Mouse (Mus musculus): ENCODE measurements at regions not wholly inside any gene's neighbourhood (a gene's known extent, or its start where the extent isn't known, plus 50 kb on each side); places are given as distances from the start of the nearest gene placed in this dataset.

- Histone ChIP-seq H3K4me1 (ENCODE audit: control insufficient read depth in 2 of 2, insufficient read depth in 2 of 2, low read length in 2 of 2, poor library complexity in 1 of 2) (no peaks in the 10 kb centered on the region), H3K9me3 (ENCODE audit: control insufficient read depth, insufficient read depth, low read depth, low read length) (no peaks in the 10 kb centered on the region), H3K27ac (ENCODE audit: insufficient read depth, low read depth, low read length, poor library complexity, severe bottlenecking) (no peak overlapping the region), H3K9ac (ENCODE audit: insufficient read depth, low read depth, low read length, poor library complexity, severe bottlenecking) (no peak overlapping the region), H3K36me3 (ENCODE audit: control insufficient read depth, insufficient read depth, low read length, poor library complexity, severe bottlenecking) (no peaks in the 10 kb centered on the region), H3K4me3 (ENCODE audit: insufficient read depth in 1 of 2, low read depth in 1 of 2, low read length in 2 of 2, poor library complexity in 1 of 2, severe bottlenecking in 1 of 2) (no peak overlapping the region)
- DNase-seq (ENCODE audit: low read depth, low spot score), result peak; percentile 43
- in situ Hi-C loops (cut with MboI; ENCODE audit: low sequenced_read_pairs in 2 of 2, unreplicated experiment in 2 of 2), result no loop called here
- 0 out of 2 replicates have a peak, but pooled peaks have one; percentile 6 for TF ChIP-seq ZC3H11A (IDR thresholded peaks at IDR 0.05; ENCODE audit: borderline replicate concordance, low read depth, low read length)
- TF ChIP-seq MAFK (IDR thresholded peaks at IDR 0.05; ENCODE audit: insufficient read depth, low read depth, low read length), result no peak
Measured at GRCm38 (mm10) chr11:45794361-45794981, 57.4 kb upstream of the Clint1 start.

GRCm38 (mm10) chr11:45795322-45795721 lies 56.5 kb upstream of the Clint1 start:
- Histone ChIP-seq H3K27ac (ENCODE audit: insufficient read depth, low read depth, low read length, poor library complexity, severe bottlenecking) (no peak overlapping the region), H3K36me3 (ENCODE audit: control insufficient read depth, insufficient read depth, low read length, poor library complexity, severe bottlenecking) (no peaks in the 10 kb centered on the region), H3K9ac (ENCODE audit: insufficient read depth, low read depth, low read length, poor library complexity, severe bottlenecking) (no peak overlapping the region), H3K4me1 (ENCODE audit: control insufficient read depth in 2 of 2, insufficient read depth in 2 of 2, low read length in 2 of 2, poor library complexity in 1 of 2) (peaks cover 2% of the 10 kb centered on the region in 2 experiments; a peak in 2 of 4 replicates), H3K4me3 (ENCODE audit: insufficient read depth in 1 of 2, low read depth in 1 of 2, low read length in 2 of 2, poor library complexity in 1 of 2, severe bottlenecking in 1 of 2) (no peak overlapping the region), H3K9me3 (ENCODE audit: control insufficient read depth, insufficient read depth, low read depth, low read length) (no peaks in the 10 kb centered on the region)
- in situ Hi-C loops (cut with MboI; ENCODE audit: low sequenced_read_pairs in 2 of 2, unreplicated experiment in 2 of 2), result no loop called here
- DNase-seq (ENCODE audit: low read depth, low spot score), result peak; percentile 8
- no peak for TF ChIP-seq ZC3H11A (IDR thresholded peaks at IDR 0.05; ENCODE audit: borderline replicate concordance, low read depth, low read length)
- no peak for TF ChIP-seq ZNF384 (IDR thresholded peaks at IDR 0.05; ENCODE audit: low read depth, low read length)
- TF ChIP-seq CHD2 (IDR thresholded peaks at IDR 0.05; ENCODE audit: low read depth, low read length), result no peak
- no peak for TF ChIP-seq MAFK (IDR thresholded peaks at IDR 0.05; ENCODE audit: insufficient read depth, low read depth, low read length)
- TF ChIP-seq HCFC1 (IDR thresholded peaks at IDR 0.05; ENCODE audit: borderline replicate concordance, insufficient read depth, low read length), result no peak

- H3K4me1 ChIP-seq (ENCODE audit: control insufficient read depth in 2 of 2, insufficient read depth in 2 of 2, low read length in 2 of 2, poor library complexity in 1 of 2), result peaks cover 2% of the 10 kb centered on the region in 2 experiments; a peak in 2 of 4 replicates
- in situ Hi-C loops (cut with MboI; ENCODE audit: low sequenced_read_pairs in 2 of 2, unreplicated experiment in 2 of 2), result no loop called here
- TF ChIP-seq ZC3H11A (IDR thresholded peaks at IDR 0.05; ENCODE audit: borderline replicate concordance, low read depth, low read length) (0 out of 2 replicates have a peak, but pooled peaks have one; percentile 14), MAFK (IDR thresholded peaks at IDR 0.05; ENCODE audit: insufficient read depth, low read depth, low read length) (no peak)
- H3K9me3 ChIP-seq (ENCODE audit: control insufficient read depth, insufficient read depth, low read depth, low read length), result no peaks in the 10 kb centered on the region
- DNase-seq (ENCODE audit: low read depth, low spot score), result peak; percentile 75
- H3K36me3 ChIP-seq (ENCODE audit: control insufficient read depth, insufficient read depth, low read length, poor library complexity, severe bottlenecking), result no peaks in the 10 kb centered on the region
- no peak overlapping the region for H3K4me3 ChIP-seq (ENCODE audit: insufficient read depth in 1 of 2, low read depth in 1 of 2, low read length in 2 of 2, poor library complexity in 1 of 2, severe bottlenecking in 1 of 2)
- no peak overlapping the region for H3K27ac ChIP-seq (ENCODE audit: insufficient read depth, low read depth, low read length, poor library complexity, severe bottlenecking)
- no peak overlapping the region for H3K9ac ChIP-seq (ENCODE audit: insufficient read depth, low read depth, low read length, poor library complexity, severe bottlenecking)
Measured at GRCm38 (mm10) chr11:45795731-45796130, 56.1 kb upstream of the Clint1 start.

- peak; percentile 35 for DNase-seq (ENCODE audit: low read depth, low spot score)
- H3K4me1 ChIP-seq (ENCODE audit: control insufficient read depth in 2 of 2, insufficient read depth in 2 of 2, low read length in 2 of 2, poor library complexity in 1 of 2), result peaks cover 2% of the 10 kb centered on the region in 2 experiments; a peak in 2 of 4 replicates
- no peaks in the 10 kb centered on the region for H3K9me3 ChIP-seq (ENCODE audit: control insufficient read depth, insufficient read depth, low read depth, low read length)
- H3K36me3 ChIP-seq (ENCODE audit: control insufficient read depth, insufficient read depth, low read length, poor library complexity, severe bottlenecking), result no peaks in the 10 kb centered on the region
- no peak overlapping the region for H3K4me3 ChIP-seq (ENCODE audit: insufficient read depth in 1 of 2, low read depth in 1 of 2, low read length in 2 of 2, poor library complexity in 1 of 2, severe bottlenecking in 1 of 2)
- in situ Hi-C loops (cut with MboI; ENCODE audit: low sequenced_read_pairs in 2 of 2, unreplicated experiment in 2 of 2), result no loop called here
- no peak overlapping the region for H3K9ac ChIP-seq (ENCODE audit: insufficient read depth, low read depth, low read length, poor library complexity, severe bottlenecking)
- TF ChIP-seq HCFC1 (IDR thresholded peaks at IDR 0.05; ENCODE audit: borderline replicate concordance, insufficient read depth, low read length), result no peak
- no peak for TF ChIP-seq CHD2 (IDR thresholded peaks at IDR 0.05; ENCODE audit: low read depth, low read length)
- no peak for TF ChIP-seq ZNF384 (IDR thresholded peaks at IDR 0.05; ENCODE audit: low read depth, low read length)
- TF ChIP-seq MAFK (IDR thresholded peaks at IDR 0.05; ENCODE audit: insufficient read depth, low read depth, low read length), result no peak
- TF ChIP-seq ZC3H11A (IDR thresholded peaks at IDR 0.05; ENCODE audit: borderline replicate concordance, low read depth, low read length), result no peak
- H3K27ac ChIP-seq (ENCODE audit: insufficient read depth, low read depth, low read length, poor library complexity, severe bottlenecking), result no peak overlapping the region
Measured at GRCm38 (mm10) chr11:45799732-45800386, 52.0 kb upstream of the Clint1 start.
